Mouse (Mus musculus) MEL (cell line): ENCODE data around the gene Man2c1.

Experiments
- CHD2 ChIP-seq: IDR thresholded peaks from 2 replicates; pipeline ENCODE4 v1.6.1; 2011; ENCODE audit warnings: low read length, improper control_type of control experiment
- CTCF ChIP-seq, 3 experiments: IDR thresholded peaks in 2 of 3; conservative IDR thresholded peaks in 1 of 3; 2 replicates each; pipeline ENCODE4 v1.5.1; 2011 to 2012; ENCODE audit warnings: low read length in 3 of 3, low read depth in 2 of 3, mild to moderate bottlenecking in 2 of 3, improper control_type of control experiment in 1 of 3, inconsistent platforms in 1 of 3, mixed read lengths in 1 of 3, moderate library complexity in 1 of 3; ENCODE audit not compliant: control insufficient read depth in 1 of 3, insufficient read depth in 1 of 3, poor library complexity in 1 of 3, severe bottlenecking in 1 of 3
- EP300 ChIP-seq, 2 experiments: IDR thresholded peaks; 2 replicates each; pipeline ENCODE4 v1.6.1; 2011; ENCODE audit warnings: improper control_type of control experiment in 2 of 2, low read length in 2 of 2, low read depth in 1 of 2, mild to moderate bottlenecking in 1 of 2
- GATA1 ChIP-seq: IDR thresholded peaks from 2 replicates; pipeline ENCODE4 v1.6.1; 2011; ENCODE audit warnings: low read depth, low read length, improper control_type of control experiment
- KAT2A ChIP-seq: conservative IDR thresholded peaks from 2 replicates; pipeline ENCODE4 v1.6.1; 2012; ENCODE audit warnings: low read depth, low read length, improper control_type of control experiment, inconsistent platforms
- POLR2A ChIP-seq, 2 experiments: IDR thresholded peaks; 2 replicates each; pipeline ENCODE4 v1.6.1; 2011 to 2012; ENCODE audit warnings: low read length in 2 of 2, mild to moderate bottlenecking in 2 of 2, control low read depth in 1 of 2, improper control_type of control experiment in 1 of 2, low read depth in 1 of 2, moderate library complexity in 1 of 2; ENCODE audit not compliant: control insufficient read depth in 1 of 2, insufficient read depth in 1 of 2, poor library complexity in 1 of 2
- RCOR1 ChIP-seq: IDR thresholded peaks from 2 replicates; pipeline ENCODE4 v1.6.1; 2012; ENCODE audit warnings: low read depth, mild to moderate bottlenecking, inconsistent platforms, low read length, improper control_type of control experiment
- SIN3A ChIP-seq: IDR thresholded peaks from 2 replicates; pipeline ENCODE4 v1.6.1; 2012; ENCODE audit warnings: low read length, improper control_type of control experiment, inconsistent platforms
- TCF12 ChIP-seq: IDR thresholded peaks from 2 replicates; pipeline ENCODE4 v1.6.1; 2014; ENCODE audit warnings: low read depth, mild to moderate bottlenecking, inconsistent platforms, low read length, improper control_type of control experiment, moderate library complexity
- UBTF ChIP-seq: IDR thresholded peaks from 2 replicates; pipeline ENCODE4 v1.6.1; 2012; ENCODE audit warnings: low read depth, mild to moderate bottlenecking, inconsistent platforms, low read length, improper control_type of control experiment, moderate library complexity, borderline replicate concordance; ENCODE audit not compliant: insufficient read depth
- USF2 ChIP-seq, 2 experiments: IDR thresholded peaks; 2 replicates each; pipeline ENCODE4 v1.6.1; 2011 to 2012; ENCODE audit warnings: improper control_type of control experiment in 2 of 2, low read length in 2 of 2, borderline replicate concordance in 1 of 2, inconsistent platforms in 1 of 2, low read depth in 1 of 2, mild to moderate bottlenecking in 1 of 2; ENCODE audit not compliant: insufficient read depth in 1 of 2
- ZKSCAN1 ChIP-seq: IDR thresholded peaks from 2 replicates; pipeline ENCODE4 v1.6.1; 2012; ENCODE audit warnings: low read depth, mild to moderate bottlenecking, inconsistent platforms, low read length, improper control_type of control experiment, moderate library complexity

DNA sequence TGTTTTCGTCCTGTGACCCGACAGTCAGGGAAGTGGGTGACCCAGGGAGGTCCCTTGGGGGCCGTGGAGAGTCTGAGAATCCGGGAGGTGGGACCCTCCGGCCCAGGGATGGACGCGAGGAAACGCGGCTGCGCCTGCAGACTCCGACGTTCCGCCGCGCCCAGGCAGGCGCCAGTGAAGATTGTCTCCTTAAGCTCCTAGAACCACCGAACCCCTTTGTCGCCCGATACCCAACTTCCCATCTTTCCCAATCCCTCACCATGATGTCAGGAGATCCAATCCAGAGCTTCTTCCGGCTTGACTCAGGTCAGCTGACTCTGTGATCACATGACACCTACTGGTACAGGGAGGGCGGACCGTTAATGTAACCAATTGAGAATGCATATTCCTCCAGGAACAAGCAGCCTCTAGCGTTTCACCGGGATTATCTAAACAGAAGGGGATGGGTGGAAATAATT lies 27.6 kb downstream of the Man2c1 start, which contains the start of gene Commd4:
- TF ChIP-seq CTCF (IDR thresholded peaks at IDR 0.05 in 2 of 3, conservative IDR thresholded peaks at IDR 0.05 in 1 of 3; ENCODE audit: control insufficient read depth in 1 of 3, insufficient read depth in 1 of 3, low read depth in 2 of 3, low read length in 3 of 3, poor library complexity in 1 of 3, severe bottlenecking in 1 of 3) (no peak), SIN3A (peak; percentile 100), EP300 (IDR thresholded peaks at IDR 0.05; ENCODE audit: low read depth in 1 of 2, low read length in 2 of 2) (peak in 1 of 2 experiments; percentile 23; a peak in 1 of 4 replicates), POLR2A (IDR thresholded peaks at IDR 0.05; ENCODE audit: control insufficient read depth in 1 of 2, insufficient read depth in 1 of 2, low read depth in 1 of 2, low read length in 2 of 2, poor library complexity in 1 of 2) (peak in 1 of 2 experiments; percentile 69; a peak in 2 of 4 replicates), KAT2A (no peak), UBTF (no peak), RCOR1 (no peak; the same call in 1 of the 2 replicates), CHD2 (no peak), GATA1 (no peak), TCF12 (no peak), USF2 (IDR thresholded peaks at IDR 0.05; ENCODE audit: borderline replicate concordance in 1 of 2, insufficient read depth in 1 of 2, low read depth in 1 of 2, low read length in 2 of 2) (peak; percentile 97 to 100), ZKSCAN1 (no peak)
